Mouse (Mus musculus) lung, postnatal 0 days (tissue): ENCODE data around the gene Snrnp25.

Source experiments
- CTCF ChIP-seq: IDR thresholded peaks from 2 replicates; pipeline ENCODE4 v1.5.1; 2016; ENCODE audit warnings: antibody characterized with exemption, mild to moderate bottlenecking
- EP300 ChIP-seq: IDR thresholded peaks from 2 replicates; pipeline ENCODE4 v1.6.1; 2016; ENCODE audit warnings: antibody characterized with exemption, mild to moderate bottlenecking, control low read depth

GRCm38 (mm10) chr11:32195867-32196540 is 9.2 kb upstream of the Snrnp25 start:
- TF ChIP-seq CTCF (no peak), EP300 (no peak)
